Mouse (Mus musculus): Measurements from ENCODE around the gene Vstm4. TPM values are rescaled to one million over a fixed set of nuclear protein-coding genes. Genes with fewer than 3 reads are reported as not detected.

The Vstm4 gene
- total RNA-seq, 2 experiments from 2014 or later: not detected

DNA sequence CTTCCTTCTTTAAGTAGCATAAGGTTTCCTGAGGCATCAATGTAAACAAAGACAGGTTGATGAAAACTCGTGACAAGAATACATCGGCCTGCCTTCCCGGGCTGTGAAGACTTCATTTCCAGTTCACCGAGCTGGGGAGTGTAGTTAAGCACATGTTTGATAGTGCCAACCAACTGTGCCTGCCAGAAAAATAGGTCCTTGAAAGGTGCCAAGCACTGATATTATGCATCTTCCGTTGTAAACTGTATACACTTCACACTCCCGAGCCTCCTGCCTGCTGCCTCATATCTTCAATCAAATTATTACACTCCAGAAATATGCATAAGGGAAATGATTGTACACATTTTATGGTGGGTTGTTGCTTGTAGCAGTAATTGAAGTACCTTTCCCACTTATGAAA is 77.5 kb downstream of the Vstm4 start:
- no peak for ATAC-seq (replicated peaks; ENCODE audit: poor library complexity)

DNA sequence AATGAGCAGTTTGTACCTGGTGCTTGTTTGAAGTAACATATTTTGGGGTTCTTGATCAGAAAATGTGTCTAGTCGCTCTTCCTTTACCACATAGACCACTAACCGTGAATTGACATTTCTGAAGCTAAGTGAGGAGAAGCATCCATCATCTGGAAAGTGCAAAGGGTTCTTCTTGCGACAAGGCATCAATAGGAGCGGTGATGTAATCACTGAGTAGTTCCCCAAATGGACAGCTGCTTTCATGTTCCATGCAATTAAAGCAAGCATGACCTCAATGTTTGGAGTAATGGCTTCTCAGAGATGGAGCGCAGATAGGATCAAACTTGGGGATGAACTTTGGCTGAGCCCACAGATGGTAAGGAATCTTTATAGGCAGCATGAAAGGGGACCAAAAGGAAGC is 82.7 kb downstream of the Vstm4 start:
- peak; percentile 58 for ATAC-seq (replicated peaks; ENCODE audit: poor library complexity)

GRCm38 (mm10) chr14:32947512-32947911 is 91.0 kb downstream of the Vstm4 start:
- no peak for ATAC-seq (replicated peaks; ENCODE audit: poor library complexity)

DNA sequence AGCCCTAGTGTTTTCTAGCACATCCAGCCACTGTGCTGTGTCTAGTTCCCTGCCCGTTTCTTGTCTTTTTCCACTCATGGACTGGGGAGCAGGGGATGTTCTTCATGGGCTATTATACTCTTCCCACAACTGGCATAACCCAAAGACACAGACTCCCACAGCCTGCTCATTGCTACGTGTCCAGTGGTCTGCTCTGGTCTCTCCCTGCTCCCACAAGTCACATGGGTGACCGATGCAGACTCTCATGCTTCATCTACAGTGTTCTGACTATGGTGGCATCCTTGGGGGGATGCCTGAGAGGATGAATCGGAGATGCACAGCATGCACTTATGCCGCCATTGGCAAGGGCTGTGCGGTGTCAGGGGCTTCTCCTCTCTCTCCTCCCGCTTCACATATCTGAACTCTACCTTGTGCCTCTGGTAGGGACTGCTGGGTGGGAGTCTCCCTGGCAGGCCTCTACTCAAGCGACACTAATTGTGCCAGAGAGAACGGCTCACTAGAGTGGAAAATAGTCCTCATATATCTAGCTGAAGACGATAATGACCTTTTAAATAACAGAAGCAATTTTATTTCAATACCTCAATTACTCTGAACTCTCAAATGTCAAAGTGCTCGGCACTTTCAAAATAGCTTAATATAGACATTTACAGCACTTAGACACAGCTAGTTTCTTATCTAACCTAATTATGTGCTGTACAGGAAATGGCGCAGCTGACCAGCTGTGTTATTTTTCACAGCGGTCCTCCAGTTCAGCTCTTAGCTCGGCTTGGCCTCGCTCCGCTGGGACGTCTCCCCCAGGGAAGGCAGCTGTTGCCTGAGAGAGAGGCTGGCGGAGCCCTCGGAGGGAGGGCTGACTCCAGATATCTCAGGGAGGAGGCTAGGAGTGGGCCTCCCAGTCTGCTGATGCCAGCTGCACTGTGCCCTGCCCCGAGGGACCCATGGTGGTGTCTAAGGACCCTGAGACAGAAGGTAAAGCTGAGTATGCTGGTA is 94.1 kb downstream of the Vstm4 start:
- no peak for ATAC-seq (replicated peaks; ENCODE audit: poor library complexity)

- no peak for ATAC-seq (replicated peaks; ENCODE audit: poor library complexity)
Measured at GRCm38 (mm10) chr14:32956486-32956885, 99.9 kb downstream of the Vstm4 start.

DNA sequence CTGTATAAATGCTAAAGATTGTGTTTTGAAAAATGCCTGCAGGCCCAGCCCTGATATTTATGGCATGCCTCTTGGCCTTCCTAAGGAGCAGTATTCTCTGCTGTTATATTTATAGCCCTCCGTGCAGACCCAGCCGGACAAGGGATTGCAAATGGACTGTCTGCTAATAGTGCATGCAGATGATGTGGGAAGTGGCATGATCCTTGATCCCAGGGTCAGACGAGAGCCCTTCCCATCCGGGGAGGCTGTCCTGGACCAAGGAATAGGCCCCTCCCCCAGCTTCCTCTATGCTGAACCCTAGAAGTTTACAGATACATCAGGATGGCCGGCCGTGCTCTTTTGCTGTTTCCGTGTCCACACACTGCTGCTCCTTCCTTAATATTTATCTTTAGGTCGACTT is 102.1 kb downstream of the Vstm4 start:
- ATAC-seq (replicated peaks; ENCODE audit: poor library complexity): no peak

DNA sequence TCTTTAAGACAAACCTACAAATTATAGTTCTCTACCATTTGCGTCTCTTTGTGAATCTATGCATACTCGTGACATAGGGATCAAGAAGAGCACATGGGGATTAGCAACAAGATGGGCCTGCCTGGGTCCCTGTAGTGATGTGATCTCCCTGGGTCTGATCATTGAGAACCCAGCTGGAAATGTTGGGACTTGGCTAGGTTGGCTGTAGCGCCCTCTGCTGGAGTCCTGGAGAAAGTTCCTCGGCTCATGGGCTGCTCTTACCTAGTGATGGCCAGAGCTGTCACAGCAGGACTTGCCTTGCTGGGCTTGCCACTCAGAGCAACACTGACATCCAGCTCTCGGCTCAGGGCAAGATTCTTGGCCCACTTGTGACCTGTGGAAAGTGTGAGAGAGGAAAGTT is 103.9 kb downstream of the Vstm4 start:
- peak; percentile 65 for ATAC-seq (replicated peaks; ENCODE audit: poor library complexity)

DNA sequence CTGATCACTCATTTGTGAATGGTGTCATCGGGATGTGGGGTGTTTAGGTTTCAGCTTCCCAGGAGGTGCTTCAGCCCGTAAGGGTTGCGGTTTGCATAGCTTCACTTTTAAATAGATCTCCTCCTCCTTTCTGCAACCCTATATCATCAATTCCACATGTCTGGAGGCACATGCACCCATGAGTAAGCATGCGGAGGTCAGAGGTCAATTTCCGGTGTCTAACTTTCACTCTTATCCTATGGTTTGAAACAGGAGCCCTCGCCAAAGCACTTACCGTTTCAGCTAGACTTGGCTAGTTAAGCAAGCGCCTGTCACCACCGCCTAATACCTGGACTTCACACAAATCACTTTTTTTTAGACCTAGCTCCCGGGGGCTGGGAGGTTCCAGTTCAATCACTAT is 108.2 kb downstream of the Vstm4 start:
- no peak for ATAC-seq (replicated peaks; ENCODE audit: poor library complexity)

DNA sequence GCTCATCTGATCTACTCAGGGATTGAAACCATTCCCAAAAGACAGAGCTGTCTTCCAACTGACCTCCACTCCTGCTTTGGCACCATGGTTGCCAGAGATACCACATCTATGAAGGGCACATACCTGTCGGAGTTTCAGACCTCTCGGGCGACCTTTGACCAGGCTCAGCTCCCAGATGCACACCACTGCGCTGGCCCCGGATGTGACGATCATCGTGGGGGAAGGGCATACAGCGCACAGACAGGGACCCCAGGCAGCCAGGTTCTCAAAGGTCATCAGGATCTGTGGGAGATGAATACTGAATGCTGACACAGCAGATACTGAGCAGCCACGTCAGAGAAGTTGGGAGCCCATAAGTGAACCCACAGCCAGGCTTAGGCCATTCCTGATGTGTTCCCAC is 114.1 kb downstream of the Vstm4 start:
- ATAC-seq (replicated peaks; ENCODE audit: poor library complexity): no peak

DNA sequence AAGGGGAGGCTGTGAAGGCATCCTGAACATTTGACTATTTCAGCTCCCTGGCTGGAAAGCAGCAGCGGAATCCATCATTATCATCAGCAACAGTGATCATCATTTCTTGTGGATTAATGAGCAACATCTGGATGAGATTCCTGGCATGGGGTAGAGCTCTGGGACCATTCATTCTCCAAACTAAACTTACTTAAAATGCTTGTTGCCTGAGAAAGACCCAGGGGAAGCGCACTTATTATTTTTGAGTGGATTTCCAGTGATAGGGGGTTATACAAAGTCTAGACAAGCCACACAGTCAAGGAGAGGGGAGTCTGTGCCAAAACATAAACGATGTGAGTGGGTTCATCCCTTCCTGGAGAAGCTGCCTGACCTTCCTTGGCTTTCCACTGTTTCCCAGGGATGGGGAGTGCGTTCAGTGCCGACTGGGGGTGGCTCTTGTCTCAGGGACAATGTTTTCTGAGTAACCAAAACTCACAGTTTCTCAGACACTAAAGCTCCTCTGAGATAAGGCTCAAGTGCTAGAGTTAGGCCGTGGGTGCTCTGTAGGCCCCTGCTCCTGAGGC is 127.7 kb downstream of the Vstm4 start:
- no peak for ATAC-seq (replicated peaks; ENCODE audit: poor library complexity)

DNA sequence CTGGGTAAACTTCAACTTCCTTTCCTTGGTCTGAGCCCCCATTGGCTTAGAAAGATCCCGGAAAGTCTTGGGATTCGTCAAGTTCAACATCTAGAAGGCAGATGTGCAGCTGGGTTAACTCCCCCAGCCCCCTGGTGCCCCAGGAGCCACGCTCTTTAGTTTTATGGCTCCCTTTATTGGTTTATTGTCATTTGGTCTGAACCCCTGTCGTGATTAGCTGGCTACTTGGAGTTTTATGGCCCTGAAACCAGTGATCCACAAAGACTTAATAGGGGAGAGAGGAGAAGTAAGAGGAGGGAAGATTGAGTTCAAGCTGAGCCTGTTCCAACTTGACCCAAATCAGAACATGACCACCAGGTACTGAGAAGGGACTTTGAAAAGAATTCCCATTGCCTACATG is 130.1 kb downstream of the Vstm4 start:
- ATAC-seq (replicated peaks; ENCODE audit: poor library complexity): no peak

Other genes with a start within 250 kb of the Vstm4 start
- not detected in 2 replicates for gene 3425401B19Rik, start 171.5 kb upstream of the Vstm4 start, total RNA-seq (2015)
- not detected in 2 replicates for gene 3425401B19Rik, start 171.5 kb upstream of the Vstm4 start, total RNA-seq (2017)
- 24.0 and 26.7 TPM in 2 replicates for gene Tmem273, start 70.8 kb upstream of the Vstm4 start, total RNA-seq (2015)
- gene Tmem273, start 70.8 kb upstream of the Vstm4 start, total RNA-seq (2017): 14.4 and 23.7 TPM in 2 replicates
- gene Fam170b, start 22.8 kb upstream of the Vstm4 start, total RNA-seq (2015): not detected in 2 replicates
- gene Fam170b, start 22.8 kb upstream of the Vstm4 start, total RNA-seq (2017): not detected in 2 replicates
- gene Lrrc18, start 134.6 kb downstream of the Vstm4 start, total RNA-seq (2015): not detected in 2 replicates
- gene Lrrc18, start 134.6 kb downstream of the Vstm4 start, total RNA-seq (2017): 0.21 TPM in 1 of 2 replicates, not detected in the other

Measured in megakaryocyte progenitor cell, adult 5-6 weeks (primary cell).